Mouse (Mus musculus): ENCODE data around the gene Cltc.

Cltc gene

DNA sequence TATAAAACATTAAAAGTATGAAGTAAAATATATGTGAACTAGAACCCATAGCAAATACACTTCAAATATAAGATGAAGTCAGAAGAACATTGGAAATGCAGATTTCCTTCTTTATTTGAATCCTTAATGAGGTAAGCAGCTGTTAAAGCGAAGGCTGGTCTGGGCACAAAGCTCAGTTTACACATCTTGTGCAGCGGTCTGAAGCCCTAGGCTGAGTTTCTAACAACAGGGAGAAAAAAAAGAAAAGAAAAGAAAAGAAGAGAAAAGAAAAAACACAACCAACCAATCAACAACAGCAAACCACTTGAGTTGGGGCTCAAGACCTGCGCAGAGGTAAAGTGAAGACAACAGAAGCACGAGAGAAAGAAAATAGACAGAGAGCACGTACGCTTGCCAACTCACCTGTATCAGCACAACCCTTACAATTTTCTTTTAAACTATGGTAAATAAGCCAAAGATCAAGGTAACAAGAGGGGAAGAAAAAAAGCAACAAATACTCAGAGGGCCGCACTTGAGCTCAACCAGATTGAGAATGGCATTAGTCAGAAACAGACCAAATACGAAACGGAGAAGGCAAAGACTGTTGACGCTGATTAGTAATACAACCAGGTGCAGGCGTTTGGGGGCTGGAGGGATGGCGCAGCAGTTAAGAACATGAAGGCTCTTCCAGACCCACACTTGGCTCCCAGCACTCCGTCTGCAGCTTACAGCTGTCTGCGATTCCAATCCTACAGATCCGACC is 109.5 kb downstream of the Cltc start:
- DNase-seq (ENCODE audit: low read depth, low spot score): no peak

DNA sequence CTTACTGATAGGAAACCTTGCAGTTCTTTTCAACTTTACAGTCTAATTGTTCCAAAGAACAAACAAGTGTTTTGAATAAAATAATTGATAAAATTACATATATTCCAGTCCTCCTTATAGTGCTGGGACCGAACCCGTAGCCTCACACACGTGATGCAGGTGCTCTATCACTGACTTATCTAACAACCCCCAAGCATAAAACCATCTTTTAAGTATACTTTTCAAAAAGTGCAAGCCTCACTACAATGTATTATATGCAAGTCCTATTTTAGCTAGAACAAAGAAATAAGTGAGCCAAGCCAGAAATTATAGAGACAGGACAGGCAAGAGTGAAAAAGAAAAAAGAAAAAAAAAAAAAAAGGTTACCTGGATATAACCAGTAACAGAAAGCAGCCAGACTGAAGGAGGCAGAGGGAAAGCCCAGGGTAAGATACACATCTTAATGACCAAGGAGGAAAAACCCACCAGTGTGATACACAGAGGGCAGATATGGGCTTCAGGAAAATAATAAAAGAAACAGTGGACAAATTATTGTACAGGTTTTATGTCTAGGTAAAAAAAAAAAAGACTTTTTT is 110.4 kb downstream of the Cltc start:
- DNase-seq (ENCODE audit: low read depth, low spot score): no peak

DNA sequence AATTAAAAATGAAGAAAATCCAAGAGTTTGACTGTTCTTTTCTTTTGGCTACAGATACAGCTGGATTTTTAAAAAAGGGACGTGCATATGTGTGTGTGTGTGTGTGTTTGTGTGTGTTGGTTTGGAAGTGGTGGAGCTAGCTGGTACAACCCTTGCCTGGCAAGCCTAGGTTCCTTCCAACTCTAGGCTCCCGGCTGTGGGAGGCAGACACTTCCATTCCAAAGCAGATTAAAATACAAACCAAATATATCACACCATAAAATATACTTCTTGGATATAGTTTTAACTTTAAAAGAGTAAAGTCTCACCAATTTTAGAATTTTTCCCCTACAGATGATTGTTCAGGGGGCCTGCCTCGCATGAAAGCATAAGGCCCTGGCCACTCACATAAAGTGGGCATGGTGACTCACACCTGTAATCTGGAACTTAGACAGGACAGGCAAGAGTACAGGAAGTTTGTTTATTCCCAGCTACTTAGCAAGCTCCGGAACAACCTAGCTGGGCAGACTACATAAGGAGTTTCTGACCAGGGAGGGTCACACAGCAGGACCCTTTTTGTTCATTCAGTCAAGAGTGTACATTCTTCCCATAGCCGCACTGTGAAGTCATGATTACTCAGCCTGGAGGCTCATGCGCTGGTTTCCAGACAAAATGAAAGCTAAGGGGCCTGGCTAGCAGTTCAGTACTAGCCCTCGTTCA is 111.1 kb downstream of the Cltc start:
- DNase-seq (ENCODE audit: low read depth, low spot score): peak; percentile 54

DNA sequence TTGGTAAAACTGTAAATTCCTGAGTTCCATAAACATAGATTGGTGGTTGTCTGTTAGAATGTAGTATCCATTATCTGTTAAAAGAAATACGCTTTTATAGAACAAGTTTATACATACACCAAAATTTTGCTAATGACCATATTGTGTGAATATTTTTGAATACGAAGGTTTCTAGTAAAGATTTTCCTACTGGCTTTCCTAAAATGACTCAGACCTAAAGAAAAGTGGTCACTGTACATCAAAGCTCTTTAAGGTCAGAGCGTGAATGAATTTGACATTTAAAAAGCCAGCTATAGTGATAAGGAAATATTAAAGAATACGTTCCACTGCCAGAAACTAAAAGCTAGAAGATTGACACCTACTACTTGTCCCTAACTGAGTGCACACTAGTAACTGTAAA is 112.8 kb downstream of the Cltc start:
- DNase-seq (ENCODE audit: low read depth, low spot score): no peak

Data from brain, adult 2 months (tissue).